Mouse (Mus musculus) brain, adult 2 months (tissue): Measurements from ENCODE around the gene Myh8.

Experiments used
- DNase-seq: peaks from one replicate; pipeline ENCODE4 v3.0.0; 2011; ENCODE audit warnings: low read depth, low spot score

Myh8 gene

GRCm38 (mm10) chr11:67276601-67277174, at the start of gene Myh8:
Gene Myh8, plus strand, starts transcription at chr11:67277124.
- DNase-seq, result no peak

DNA sequence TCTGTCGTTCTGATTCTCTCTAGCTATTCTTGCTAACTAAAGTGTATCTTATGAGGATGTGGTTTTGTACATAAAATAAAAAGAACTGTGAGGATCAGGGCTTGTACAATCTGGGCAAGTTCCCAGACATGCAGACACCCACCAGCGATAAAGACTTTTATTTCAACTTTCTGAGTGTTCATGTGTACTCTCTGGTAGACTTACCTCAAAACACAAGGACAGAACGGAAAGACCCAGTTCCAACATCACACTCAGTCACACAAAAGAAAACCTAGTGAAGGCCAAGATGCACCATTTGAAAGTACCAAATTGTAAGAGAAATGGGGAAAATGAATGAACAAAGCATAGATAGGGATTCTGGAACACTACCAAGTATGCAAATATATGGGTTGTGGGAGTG, 48.2 kb upstream of the Myh8 start:
- DNase-seq, result peak; percentile 59

DNA sequence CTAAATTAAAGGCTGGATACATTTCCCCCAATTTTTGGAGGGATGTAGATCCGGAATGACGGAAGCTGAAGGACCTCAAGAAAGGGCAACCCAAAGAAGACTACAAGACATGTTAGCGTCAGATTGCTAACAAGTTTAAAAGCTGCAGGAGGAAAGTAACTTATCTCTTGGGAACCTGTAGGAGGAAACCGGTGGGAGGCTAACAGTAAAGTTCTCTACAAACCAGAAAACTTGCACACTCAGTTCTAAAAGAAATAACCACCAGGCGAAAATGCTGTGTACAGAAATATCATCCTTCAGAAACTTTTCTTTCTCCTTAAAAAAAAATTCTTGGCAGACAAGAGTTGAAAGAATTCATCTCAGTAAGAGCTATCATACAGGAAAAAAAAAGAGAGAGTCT, 47.8 kb upstream of the Myh8 start:
- peak; percentile 79 for DNase-seq

GRCm38 (mm10) chr11:67229946-67230345, 47.0 kb upstream of the Myh8 start:
- no peak for DNase-seq

DNA sequence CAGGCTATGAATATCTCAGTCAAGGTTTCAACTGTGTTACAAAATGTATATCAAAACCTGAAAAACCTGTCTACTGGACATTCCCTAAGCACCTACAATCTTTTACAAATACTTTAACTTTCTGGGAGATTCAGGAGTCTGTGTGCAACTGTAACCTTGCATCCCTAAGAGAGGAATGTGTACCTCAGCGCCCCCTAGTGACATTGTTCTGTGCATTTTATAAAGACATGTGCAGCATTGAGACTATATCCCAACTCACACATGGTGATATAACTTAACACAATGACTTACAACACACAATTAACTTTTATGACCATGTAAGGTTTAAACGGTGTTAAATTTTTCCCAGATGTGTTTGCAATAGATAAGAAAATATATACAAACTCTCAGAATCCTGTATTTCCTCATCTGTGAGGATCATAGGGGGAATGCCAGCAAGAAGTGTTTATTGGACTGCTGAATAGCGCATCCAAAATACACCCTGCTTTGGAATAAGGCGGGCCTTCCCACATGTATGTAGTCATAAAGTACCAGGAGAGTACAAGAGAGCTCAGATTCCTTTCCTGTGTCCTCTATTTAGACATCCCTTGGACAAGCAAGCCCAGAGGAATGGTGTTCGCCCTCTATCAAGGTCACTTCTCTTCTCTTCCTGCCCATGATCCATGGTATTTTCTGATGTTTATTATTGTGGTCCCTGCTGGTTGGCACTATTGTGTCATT, 41.1 kb upstream of the Myh8 start:
- DNase-seq, result peak; percentile 64

DNA sequence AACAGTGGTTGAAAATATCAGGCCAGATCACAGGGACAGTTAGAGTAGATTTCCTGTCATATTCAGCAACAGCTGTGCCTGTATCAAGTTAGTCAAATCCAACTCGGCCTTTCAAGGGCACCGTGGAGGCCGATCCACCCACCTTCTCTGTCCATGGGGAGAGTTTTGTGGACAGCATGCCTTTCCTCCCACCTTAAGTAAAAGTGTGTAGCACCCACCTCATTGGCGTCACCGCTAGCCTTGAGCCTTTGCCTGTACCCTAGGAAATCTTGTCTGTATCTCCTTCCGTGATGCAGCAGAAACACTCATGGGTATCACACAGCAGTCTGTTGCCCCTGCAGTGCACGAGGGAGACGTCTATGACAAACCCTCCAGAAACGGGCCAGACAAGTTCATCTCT, 40.1 kb upstream of the Myh8 start:
- no peak for DNase-seq

DNA sequence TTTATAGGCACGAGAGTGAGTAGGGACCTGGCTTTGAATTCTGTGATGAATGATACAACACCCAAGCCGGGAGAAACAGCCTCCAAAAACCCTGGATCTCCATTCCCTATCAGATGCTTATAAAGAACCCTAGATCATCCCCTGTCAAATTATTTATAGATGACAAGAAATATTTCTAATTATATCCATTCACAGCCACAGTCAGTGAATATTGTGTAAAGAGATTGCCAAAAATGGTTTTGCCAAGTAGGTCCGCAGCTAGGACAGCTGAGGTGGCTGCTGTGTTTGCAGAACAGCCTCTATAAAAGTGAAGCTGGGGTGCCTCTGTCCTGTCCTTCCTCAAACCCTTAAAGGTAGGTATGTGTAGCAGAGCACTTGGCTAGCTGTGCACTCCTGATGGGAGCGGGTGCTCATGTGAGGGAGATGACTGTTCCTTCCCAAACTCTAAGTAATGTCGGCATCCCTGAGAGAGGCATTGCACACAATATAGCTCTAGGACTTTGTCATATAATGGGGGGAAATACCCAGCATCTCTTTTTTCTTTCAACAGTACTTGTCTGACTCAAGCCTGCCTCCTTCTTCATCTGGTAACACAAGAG, 39.3 kb upstream of the Myh8 start, which contains the start of gene Myh4:
TSS of gene Myh4 (plus strand) at position 549 of the 599 bp plus-strand sequence.
- DNase-seq, result no peak

- no peak for DNase-seq
Observed at GRCm38 (mm10) chr11:67241051-67241450, 35.9 kb upstream of the Myh8 start.

DNA sequence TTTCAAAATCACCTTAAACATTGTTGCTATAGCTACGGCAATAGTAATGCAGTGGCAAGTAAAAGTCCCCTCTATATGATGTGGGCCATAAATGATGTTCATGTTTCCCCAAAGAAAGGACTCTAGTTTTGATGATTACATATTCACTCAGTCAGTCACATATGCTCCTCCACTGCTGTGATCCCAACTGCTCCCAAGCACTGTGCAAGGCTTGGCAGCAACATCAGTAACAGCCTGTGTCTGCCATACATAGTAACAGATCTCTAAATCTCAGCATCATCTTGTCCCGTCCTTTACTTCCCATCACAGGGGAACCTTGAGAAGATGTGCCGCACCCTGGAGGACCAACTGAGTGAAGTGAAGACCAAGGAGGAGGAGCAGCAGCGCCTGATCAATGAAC, 23.2 kb upstream of the Myh8 start:
- DNase-seq, result peak; percentile 63

- no peak for DNase-seq
Observed at GRCm38 (mm10) chr11:67257048-67257447, 19.9 kb upstream of the Myh8 start.

DNA sequence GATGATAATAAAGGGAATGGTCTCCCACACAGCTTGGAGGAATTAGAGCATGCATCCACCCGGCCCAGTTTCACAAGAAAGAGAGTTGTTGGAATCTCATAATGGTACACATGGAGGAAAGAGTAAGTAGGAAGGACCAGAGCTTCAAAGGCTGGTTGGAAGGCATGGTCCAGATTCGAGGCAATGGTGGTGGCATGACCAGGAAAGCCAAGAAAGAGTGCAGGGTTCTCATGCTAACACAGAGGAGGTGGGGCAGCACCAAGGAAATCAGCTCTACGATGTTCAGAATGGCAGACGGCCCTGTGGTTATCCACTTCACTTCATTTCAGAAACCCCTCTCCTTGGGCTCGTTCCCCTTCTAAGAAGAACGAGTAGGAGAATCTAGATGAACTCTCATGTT, 16.0 kb upstream of the Myh8 start:
- DNase-seq, result no peak

GRCm38 (mm10) chr11:67293440-67293839, 16.5 kb downstream of the Myh8 start:
- DNase-seq, result peak; percentile 81

- DNase-seq, result no peak
Observed at GRCm38 (mm10) chr11:67313733-67314452, 37.0 kb downstream of the Myh8 start.

- no peak for DNase-seq
Observed at GRCm38 (mm10) chr11:67321358-67321757, 44.4 kb downstream of the Myh8 start, which contains the start of gene Myh13. Gene Myh13, plus strand, starts transcription at chr11:67321658.

GRCm38 (mm10) chr11:67326536-67326935, 49.6 kb downstream of the Myh8 start:
- no peak for DNase-seq

DNA sequence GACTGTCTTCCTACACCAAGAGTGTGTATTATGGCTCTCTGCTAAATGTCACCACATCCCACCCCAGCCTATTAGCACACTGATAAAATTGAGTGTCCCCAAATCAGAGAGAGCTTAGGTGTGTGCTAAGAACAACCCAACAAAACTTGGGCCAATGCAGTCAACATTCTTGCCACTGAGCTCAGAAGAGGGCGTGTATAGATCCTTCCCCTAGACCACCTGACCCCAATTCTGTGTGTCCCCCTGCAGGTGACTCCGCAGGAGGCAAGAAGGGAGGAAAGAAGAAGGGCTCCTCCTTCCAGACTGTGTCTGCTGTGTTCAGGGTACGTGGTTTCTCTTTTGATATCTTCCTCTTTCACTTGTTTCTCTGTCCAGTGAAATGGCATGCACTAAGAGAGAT, 67.6 kb downstream of the Myh8 start:
- no peak for DNase-seq

DNA sequence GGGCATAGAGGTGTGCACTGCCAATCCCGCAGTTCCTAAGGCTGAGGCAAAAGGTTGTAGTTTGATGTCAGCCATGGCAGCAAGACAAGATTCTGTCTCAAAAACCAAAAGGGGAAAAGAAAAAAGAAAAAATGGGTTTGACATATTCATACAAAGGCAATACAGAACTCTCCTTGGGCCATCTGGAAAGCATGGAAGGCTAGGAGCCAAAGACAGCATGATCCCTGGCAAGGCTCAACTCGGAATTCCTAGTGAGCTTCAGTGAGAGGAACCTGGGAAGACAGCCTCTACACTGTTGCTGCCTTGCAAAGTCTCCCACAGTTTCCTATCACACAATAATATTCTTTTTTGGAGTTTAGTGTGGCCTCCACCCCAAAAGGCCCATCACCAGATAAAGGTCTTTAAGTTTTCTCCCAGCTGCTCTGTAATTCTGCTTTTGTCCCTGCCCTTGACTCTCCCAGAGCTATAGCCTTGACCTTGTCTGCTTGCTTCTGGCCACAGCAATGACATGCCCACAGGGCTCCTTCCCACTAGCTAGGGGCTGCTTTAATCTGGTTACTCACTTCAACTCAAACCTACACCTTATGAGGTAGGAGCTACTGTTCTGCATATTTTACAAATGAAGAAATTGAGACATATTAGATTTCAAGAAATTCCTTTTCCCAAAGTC, 68.4 kb downstream of the Myh8 start:
- DNase-seq, result peak; percentile 80

- DNase-seq, result no peak
Observed at GRCm38 (mm10) chr11:67345856-67346236, 68.9 kb downstream of the Myh8 start.

DNA sequence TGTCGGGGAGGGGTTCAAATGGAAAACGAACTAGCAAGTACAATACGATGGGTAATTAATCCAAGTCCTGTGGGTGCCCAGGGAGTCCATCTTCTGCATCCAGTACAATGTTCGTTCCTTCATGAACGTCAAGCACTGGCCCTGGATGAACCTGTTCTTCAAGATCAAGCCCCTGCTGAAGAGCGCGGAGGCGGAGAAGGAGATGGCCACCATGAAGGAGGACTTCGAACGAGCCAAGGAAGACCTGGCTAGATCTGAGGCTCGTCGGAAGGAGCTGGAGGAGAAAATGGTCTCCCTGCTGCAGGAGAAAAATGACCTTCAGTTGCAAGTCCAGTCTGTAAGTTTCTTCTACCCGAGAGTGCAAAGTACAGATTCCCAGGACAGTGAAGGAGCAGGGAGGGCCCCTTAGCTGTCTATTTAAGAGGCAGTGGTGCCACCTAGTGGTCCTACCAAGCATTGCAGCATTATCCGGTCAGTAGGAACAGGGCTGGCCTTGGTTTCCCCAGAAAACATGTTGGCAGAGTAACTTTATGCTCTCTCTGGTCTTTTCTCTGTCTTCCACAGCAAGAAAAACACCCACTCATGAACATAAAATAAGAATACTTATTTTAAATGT, 73.3 kb downstream of the Myh8 start:
- peak; percentile 88 for DNase-seq

DNA sequence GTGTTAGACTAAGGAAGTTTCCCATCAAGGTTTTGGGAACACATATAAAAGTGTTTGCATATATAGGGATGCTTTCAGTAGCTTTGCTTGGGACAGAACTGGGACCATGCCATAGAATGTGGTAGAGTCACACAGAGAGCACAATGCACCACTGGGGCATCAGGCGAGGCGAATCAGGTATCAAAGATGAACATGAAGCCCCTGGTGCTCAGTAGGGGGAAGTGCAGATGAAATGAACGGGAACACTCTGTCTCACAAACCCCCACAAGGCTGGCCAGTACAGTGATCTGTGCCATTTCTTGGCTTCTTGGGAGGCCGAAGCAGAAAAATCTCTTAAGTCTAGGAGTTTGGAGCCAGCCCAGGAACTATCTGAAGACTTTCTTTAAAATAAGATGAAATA, 76.1 kb downstream of the Myh8 start:
- DNase-seq, result no peak

DNA sequence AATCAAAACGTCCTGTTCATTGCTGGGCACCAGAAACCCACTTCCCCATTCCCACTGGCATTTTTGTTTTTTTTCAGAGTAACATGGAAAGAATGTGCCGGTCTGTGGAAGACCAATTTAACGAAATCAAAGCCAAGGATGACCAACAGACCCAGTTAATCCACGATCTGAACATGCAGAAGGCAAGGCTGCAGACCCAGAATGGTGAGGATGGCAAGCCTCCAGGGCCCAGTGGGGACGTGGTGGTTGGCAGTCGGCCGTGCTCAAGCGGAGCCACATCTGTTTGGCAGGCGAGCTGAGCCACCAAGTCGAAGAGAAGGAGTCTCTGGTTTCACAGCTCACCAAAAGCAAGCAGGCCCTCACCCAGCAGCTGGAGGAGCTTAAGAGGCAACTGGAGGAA, 81.1 kb downstream of the Myh8 start:
- no peak for DNase-seq
